Mouse (Mus musculus): Measurements from ENCODE around the gene Agrn.

- TF ChIP-seq POLR2A (IDR thresholded peaks at IDR 0.05; ENCODE audit: borderline replicate concordance, control insufficient read depth, low read depth, low read length): no peak
- no peak for TF ChIP-seq CTCF (IDR thresholded peaks at IDR 0.05; ENCODE audit: control insufficient read depth, insufficient read depth, low read length)
Observed at GRCm38 (mm10) chr4:156168611-156169010, 28.7 kb downstream of the Agrn start.
